Mouse (Mus musculus) gastrocnemius, adult 18-20 months (tissue): ENCODE measurements around the gene Tcp10b. TPM values are rescaled to one million over a fixed set of nuclear protein-coding genes. Genes with fewer than 3 reads are reported as not detected.
"Not testable (repeated sequence)": the region's sequence is repeated elsewhere in the genome, so short reads cannot be mapped to it uniquely, and the experiment has no call there.

ENCODE experiments used
- DNase-seq: peaks from one replicate; pipeline ENCODE4 v3.0.0; 2021; ENCODE audit warnings: low spot score
- long read RNA-seq, 2 experiments: library from polyadenylated mRNA; stranded (forward); transcript quantifications; one replicate each; pipeline ENCODE4 v2.0.0; 2021
- total RNA-seq, 2 experiments: library from RNA; stranded (reverse); gene quantifications; 2 replicates each; pipeline ENCODE4 v1.2.3; 2021

The Tcp10b gene
- total RNA-seq, result under 1 TPM; 0.25 to 0.38 TPM
- long read RNA-seq, experiment 1, result 0 reads
- long read RNA-seq, experiment 2, result 0 reads

- DNase-seq, result not testable (repeated sequence)
Observed at GRCm38 (mm10) chr17:13060804-13061203, at the start of gene Tcp10b. Tcp10b (plus strand) TSS chr17:13061104.

DNA sequence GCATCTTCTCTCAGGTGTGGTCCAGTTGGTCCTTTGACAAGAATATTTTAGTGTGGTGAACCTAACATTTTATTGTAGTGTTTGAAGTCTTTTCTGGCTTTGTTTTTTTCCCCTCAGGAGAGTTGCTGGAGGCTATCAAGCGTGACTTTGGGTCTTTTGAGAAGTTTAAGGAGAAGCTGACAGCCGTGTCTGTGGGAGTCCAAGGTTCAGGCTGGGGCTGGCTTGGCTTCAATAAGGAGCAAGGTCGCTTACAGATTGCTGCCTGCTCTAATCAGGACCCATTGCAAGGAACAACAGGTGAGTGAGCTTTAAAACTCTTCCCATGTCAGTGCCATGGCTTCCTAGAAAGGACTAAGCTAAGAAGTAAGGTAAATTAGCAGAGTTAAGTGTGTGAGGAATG lies 47.6 kb upstream of the Tcp10b start:
- DNase-seq, result no peak

DNA sequence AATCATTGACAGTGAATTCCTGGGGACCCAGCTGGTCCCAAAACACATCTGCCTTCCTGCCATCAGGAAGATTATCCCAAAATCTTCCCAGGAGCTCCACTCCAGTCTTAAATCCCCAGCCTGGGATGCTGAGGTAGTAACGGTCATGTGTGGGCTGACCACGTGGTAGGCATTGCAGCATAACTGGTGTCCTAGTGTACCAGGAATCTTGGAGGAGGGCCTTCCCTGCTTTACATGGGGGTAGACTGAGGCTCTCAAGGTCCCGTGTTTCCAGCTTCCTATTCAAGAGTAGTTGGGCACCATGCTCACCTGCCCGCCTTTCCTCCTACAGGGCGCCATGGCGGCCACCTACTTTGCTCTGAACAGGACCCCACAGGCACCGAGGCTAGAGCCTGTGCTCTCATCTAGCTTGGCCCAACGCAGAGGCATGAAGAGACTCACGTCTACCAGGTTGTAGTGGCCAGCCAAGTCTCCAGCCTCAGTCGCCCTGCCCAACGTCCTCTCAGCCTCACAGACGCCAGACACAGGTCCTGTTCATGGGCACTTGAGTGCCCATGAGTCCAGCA lies 24.2 kb upstream of the Tcp10b start:
- not testable (repeated sequence) for DNase-seq

DNA sequence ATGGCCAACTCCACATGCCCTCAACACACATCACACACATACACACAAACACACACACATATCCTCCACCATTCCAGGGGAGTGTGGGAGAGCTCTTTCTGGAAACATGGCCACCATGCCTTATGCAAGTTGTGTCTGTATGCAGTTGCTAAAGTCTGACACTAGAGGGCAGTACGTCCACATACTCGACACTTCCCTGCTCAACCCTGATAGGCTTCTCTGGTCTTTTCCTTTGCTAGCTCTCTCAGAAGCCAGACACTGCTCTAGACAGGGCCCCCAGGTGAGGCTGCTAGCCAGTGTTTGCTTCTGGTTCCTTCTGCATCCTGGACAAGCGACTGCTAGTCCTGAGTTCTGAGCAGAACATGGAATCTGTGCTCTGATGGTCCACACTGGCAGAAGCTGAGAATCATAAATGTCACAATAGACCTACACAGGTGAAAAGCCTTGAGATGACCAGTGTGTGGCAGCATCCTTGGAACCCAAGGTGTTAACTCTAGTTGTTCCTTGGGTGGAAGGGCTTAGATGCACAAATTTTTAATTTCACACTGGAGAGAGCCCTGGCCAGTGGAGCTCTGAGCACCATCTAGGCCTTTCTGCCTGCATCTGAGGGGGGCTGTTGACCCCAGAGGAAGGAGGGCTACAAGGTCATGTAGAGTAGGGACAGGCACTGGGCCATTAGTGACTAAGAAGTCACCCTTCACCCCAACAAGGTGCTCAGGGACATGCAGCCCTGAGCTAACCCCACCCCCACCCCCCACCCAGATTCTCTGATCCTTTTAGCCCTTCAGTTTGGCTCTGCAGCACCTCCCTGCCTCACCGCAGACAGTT lies 16.8 kb upstream of the Tcp10b start:
- peak; percentile 45 for DNase-seq

DNA sequence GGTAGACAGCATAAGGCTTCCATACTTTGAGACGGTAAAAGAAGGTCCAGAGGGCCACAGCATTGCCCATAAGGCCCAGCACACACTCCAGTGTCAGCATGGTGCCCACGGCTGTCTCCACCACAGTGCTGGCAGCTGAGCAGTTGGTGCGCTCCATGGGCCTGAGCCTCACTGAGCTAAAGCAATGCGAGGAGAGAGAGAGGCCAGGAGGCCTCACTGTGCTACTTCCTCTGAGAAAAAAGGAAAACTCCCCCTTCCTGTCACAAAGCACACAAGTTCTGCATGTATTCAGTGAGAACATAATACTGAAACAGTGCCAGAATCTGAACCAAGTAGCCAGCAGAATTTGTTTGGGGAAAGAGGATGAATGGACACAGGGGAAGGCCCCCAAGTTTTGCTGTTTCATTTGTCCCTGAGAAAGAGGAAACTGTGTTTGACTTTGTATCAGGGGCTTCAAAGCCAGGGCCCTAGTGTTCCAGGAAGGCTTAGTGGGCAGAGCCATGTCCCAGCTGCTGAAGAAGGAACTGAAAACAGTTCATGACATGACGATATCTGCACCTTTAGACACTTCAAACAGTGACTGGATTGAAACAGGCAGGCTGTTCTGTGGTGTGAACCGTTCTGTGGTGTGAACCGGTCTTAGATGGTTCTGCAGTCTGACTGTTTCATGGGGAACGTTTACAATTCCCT lies 8.6 kb upstream of the Tcp10b start, which contains the start of gene Gpr31b:
Gene Gpr31b (minus strand): TSS at position 173 of the 690 bp plus-strand sequence.
- DNase-seq, result not testable (repeated sequence)

DNA sequence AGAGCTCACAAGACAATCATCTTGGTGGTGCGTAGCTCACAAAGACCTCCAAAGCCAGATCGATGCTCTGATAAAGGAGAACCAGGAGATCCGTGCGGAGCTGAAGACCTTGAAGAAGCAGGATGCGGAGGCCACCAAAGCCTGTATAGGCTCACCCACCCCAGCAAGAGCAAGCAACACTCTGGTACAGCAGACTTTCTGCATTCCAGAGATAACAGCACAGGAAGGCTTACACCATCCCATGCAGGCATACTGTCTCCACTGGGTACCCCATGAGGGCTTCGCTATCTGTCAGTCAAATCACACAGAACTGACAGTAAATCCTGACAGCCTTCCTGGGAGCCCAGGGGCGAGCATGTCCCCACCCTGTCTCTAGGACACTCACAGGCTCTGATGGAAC lies 2.0 kb downstream of the Tcp10b start:
- DNase-seq, result not testable (repeated sequence)

DNA sequence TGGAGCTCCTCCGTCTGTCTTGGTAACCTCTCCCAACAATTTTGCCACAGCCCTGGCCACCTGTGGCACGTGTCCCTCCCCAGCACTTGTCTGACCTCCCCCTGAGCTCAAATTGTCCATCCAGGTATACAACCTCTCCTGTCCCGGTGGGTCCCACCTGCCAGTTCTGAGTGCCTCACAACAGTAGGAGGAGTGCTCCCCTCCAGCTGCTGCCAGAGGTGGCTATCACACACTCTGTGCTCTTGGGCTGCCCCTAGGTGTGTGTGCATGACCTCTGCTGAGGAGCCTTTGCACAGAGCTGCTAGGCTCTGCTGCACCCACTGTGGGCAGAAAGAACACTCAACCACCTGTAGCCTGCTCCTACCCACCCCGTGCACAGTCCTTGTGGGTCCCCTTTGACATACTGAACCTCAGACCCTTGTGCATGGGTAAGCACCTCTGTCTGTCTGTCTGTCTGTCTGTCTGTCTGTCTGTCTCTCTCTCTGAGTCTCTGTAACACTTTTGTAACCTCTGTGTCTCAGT lies 7.0 kb downstream of the Tcp10b start:
- not testable (repeated sequence) for DNase-seq

- DNase-seq, result not testable (repeated sequence)
Observed at GRCm38 (mm10) chr17:13069227-13069626, 8.3 kb downstream of the Tcp10b start.

- not testable (repeated sequence) for DNase-seq
Observed at GRCm38 (mm10) chr17:13091510-13091909, 30.6 kb downstream of the Tcp10b start.

DNA sequence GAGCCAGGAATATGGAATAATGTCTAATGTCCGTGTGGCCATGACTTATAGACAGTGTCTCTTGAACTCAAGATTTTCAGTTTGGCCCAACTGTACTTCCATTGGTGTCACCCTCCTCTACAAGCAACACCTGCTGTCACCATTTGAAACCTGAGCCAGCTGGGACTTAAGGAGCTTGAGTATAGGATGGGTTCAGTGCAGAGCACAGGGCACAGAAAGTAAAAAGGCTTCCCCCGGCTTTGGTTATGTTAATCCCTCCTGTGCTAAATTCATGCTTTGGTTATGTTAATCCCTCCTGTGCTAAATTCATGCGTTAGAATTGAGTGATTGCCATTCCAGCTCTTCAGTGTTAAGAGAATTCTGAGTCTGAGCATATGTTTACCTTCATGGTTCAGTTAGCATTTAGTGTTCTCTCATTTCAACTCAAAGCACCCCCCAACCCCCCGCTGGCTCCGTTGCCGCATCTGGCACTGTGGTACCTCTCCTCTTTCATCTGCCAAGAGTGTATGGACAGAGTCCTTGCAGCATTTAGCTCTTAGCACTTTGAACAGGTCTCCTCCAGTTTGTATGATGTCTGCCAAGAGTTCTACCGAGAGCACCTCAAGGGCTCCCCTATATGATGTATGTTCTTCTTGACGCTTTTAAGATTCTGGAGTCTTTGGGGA lies 31.3 kb downstream of the Tcp10b start:
- DNase-seq, result not testable (repeated sequence)

GRCm38 (mm10) chr17:13092960-13093359 lies 32.1 kb downstream of the Tcp10b start:
- DNase-seq, result not testable (repeated sequence)

DNA sequence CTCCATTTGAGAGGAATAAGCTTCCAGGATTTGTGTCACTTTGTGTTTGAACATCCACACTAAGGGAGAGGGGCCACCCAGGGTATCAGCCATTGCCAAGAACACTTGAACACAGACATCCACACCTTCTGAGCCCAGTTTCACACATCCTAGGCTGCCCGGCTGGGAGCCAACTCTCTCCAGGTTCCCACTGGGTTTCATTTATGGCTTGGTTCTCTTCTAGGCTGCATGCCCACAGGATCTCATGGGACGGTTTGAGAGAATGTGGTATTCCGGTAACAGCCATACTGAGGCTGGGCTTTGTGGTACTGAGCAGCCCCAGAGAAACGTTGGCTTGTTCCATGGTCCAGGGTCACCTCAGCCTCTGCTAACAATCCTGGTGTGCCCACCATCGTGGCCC lies 45.7 kb downstream of the Tcp10b start:
- DNase-seq, result not testable (repeated sequence)

DNA sequence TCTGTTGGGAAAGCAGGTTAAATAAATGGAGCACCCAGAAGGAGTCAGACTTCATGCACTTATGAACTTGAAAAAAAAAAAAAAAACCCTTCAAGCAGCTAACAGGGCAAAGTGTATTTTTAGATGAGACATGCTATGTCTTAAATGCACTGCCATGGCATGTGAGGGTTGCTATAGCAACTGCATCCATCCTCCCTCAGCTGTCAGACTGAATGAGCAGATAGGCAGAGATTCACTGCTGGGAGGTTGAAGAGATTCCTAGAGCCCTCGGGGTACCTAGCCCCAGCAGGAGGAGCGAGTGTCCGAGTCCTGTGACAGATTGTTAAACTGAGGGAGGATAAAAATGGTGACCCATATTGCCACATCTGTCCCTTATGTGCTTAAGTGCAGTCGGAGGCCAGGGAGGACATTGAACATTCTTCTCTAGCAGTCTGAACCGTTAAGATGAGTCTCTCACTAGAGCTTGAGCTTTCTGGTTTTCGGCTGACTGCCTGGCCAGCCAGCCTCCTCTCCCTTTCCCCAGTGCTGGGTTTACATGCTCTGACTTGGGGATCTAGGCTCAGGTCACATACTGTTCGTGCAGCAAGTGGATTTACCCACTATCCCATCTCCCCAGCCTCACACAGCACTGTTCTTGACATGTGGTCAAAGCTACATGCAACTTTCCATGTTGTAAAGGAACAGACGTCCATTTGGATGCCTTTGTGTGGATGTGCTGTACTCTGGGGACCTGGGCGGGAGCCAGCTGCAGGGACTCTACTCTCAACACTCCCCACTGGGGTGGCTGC lies 51.8 kb downstream of the Tcp10b start:
- not testable (repeated sequence) for DNase-seq

GRCm38 (mm10) chr17:13123308-13124038 lies 62.6 kb downstream of the Tcp10b start:
- not testable (repeated sequence) for DNase-seq

GRCm38 (mm10) chr17:13124241-13124640 lies 63.3 kb downstream of the Tcp10b start:
- DNase-seq, result not testable (repeated sequence)

DNA sequence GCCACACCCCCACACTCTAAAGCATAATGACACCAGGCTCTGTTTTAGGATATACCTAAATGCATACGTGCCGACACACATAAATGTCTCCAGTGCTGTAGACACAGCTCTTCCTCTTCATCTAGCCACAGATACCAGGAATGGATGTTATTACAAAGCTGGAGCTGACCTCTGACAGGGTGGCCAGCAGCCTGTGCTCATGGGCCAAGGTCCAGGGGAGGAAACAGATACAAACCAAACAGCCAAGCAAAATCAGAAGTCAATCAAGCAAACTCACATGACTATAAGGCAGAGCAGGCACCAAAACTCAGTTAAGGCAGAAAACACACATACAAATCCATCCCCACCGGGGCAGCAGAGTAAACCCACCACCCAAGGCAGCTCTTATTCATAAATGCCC lies 68.4 kb downstream of the Tcp10b start:
- DNase-seq, result not testable (repeated sequence)

- DNase-seq, result not testable (repeated sequence)
Observed at GRCm38 (mm10) chr17:13129737-13130465, 69.0 kb downstream of the Tcp10b start.

DNA sequence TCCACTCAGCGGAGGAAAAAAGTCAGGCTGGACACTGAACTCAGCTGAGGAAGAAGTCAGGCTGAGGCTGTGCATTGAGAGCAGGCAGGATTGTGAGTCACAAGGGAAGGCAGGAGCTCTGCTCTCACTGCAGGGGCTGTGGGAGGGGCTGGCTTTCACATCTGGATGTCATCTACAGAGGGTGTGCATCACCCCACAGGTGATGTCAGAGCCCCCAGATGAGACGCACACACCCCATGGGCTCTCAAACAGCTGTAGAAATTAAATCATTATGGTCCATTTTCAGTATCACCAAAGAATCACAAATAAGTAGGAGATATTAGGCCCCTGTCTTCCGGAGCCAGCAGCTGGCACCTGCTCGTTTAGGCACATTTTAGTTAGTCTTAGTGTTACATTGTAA lies 70.8 kb downstream of the Tcp10b start, which contains the start of gene Unc93a:
Gene Unc93a (minus strand): TSS at position 101 of the 400 bp plus-strand sequence.
- DNase-seq, result not testable (repeated sequence)
